Mouse (Mus musculus) left cerebral cortex, postnatal 25 days (tissue): ENCODE data around the gene Ppp1r27. TPM values are rescaled to one million over a fixed set of nuclear protein-coding genes. Genes with fewer than 3 reads are reported as not detected.
"Not testable (repeated sequence)": the region's sequence is repeated elsewhere in the genome, so short reads cannot be mapped to it uniquely, and the experiment has no call there.

Source experiments
- DNase-seq, 2 experiments: peaks; one replicate each; pipeline ENCODE4 v3.0.0; 2022; ENCODE audit warnings: low spot score in 2 of 2, mixed read lengths in 1 of 2
- intact Hi-C: fragments of 180-260 bp; cut with DNase I; formaldehyde crosslinking; loops from one replicate; pipeline ENCODE4 v1.15.1; 2025
- total RNA-seq, 2 experiments: library from RNA; stranded (reverse); gene quantifications; 2 replicates each; pipeline ENCODE4 v1.2.3; 2021

Gene Ppp1r27
- total RNA-seq: not detected

GRCm38 (mm10) chr11:120550810-120551440, at the start of gene Ppp1r27:
Gene Ppp1r27, minus strand, starts transcription at chr11:120551132.
- intact Hi-C loops: no loop called here
- no peak for DNase-seq

GRCm38 (mm10) chr11:120600716-120601115, 49.8 kb upstream of the Ppp1r27 start:
- no peak for DNase-seq
- intact Hi-C loops: no loop called here

- intact Hi-C loops: no loop called here
- no peak for DNase-seq
These were observed 48.1 kb upstream of the Ppp1r27 start for GRCm38 (mm10) chr11:120598990-120599549.

- intact Hi-C loops: no loop called here
- DNase-seq: peak; percentile 95 to 96
These were observed 47.5 kb upstream of the Ppp1r27 start, which contains the start of the genes Alyref and Anapc11 for GRCm38 (mm10) chr11:120598283-120598989. Gene Alyref, minus strand, starts transcription at chr11:120598365. Gene Anapc11, plus strand, starts transcription at chr11:120598421.

- DNase-seq: no peak
- intact Hi-C loops: no loop called here
These were observed 46.6 kb upstream of the Ppp1r27 start for GRCm38 (mm10) chr11:120597240-120598235.

GRCm38 (mm10) chr11:120588531-120588930, 37.6 kb upstream of the Ppp1r27 start:
- no peak for DNase-seq
- intact Hi-C loops: no loop called here

GRCm38 (mm10) chr11:120583937-120584336, 33.0 kb upstream of the Ppp1r27 start:
- intact Hi-C loops: no loop called here
- DNase-seq: no peak

- intact Hi-C loops, DNase-seq: not testable (repeated sequence)
These were observed 32.0 kb upstream of the Ppp1r27 start for GRCm38 (mm10) chr11:120582982-120583293.

GRCm38 (mm10) chr11:120582268-120582981, 31.5 kb upstream of the Ppp1r27 start:
- peak in 1 of 2 experiments; percentile 24 for DNase-seq
- intact Hi-C loops: no loop called here

- peak; percentile 90 to 92 for DNase-seq
- intact Hi-C loops: loop anchor here (1.0 to 2.0 kb wide), 3 partner anchors 8 to 131 kb away; partner anchors contain the start of genes Cenpx, Lrrc45 and P4hb
These were observed 30.7 kb upstream of the Ppp1r27 start, which contains the start of gene Arhgdia for GRCm38 (mm10) chr11:120581490-120582267. Gene Arhgdia, minus strand, starts transcription at chr11:120581624.

- intact Hi-C loops: loop anchor here (1.0 to 2.0 kb wide), 3 partner anchors 8 to 132 kb away; partner anchors contain the start of genes Cenpx, Lrrc45 and P4hb
- peak; percentile 38 to 52 for DNase-seq
These were observed 30.0 kb upstream of the Ppp1r27 start for GRCm38 (mm10) chr11:120580871-120581331.

- peak; percentile 16 to 21 for DNase-seq
- intact Hi-C loops: loop anchor here (2.0 kb wide), 2 partner anchors 61 to 133 kb away; partner anchors contain the start of genes Cenpx and Lrrc45
These were observed 29.3 kb upstream of the Ppp1r27 start for GRCm38 (mm10) chr11:120580190-120580589.

GRCm38 (mm10) chr11:120579316-120580107, 28.6 kb upstream of the Ppp1r27 start:
- intact Hi-C loops: loop anchor here (2.0 kb wide), 2 partner anchors 61 to 133 kb away; partner anchors contain the start of genes Cenpx and Lrrc45
- peak; percentile 62 to 67 for DNase-seq

GRCm38 (mm10) chr11:120578694-120579243, 27.8 kb upstream of the Ppp1r27 start:
- intact Hi-C loops: no loop called here
- no peak for DNase-seq

- no peak for DNase-seq
- intact Hi-C loops: no loop called here
These were observed 27.2 kb upstream of the Ppp1r27 start for GRCm38 (mm10) chr11:120578024-120578693.
